Mouse (Mus musculus): ENCODE results near the gene Zfpl1.

The Zfpl1 gene

GRCm38 (mm10) chr19:6058966-6059365 is 25.8 kb downstream of the Zfpl1 start:
- CTCF ChIA-PET: no interaction called here

GRCm38 (mm10) chr19:6058513-6058912 is 26.2 kb downstream of the Zfpl1 start:
- CTCF ChIA-PET: no interaction called here

- CTCF ChIA-PET: interaction anchor here (2.3 kb wide), 1 partner anchor 10 kb away, joined by 11 read pairs; the partner anchor contains the start of gene Tm7sf2
These were observed 27.3 kb downstream of the Zfpl1 start, which contains the start of the genes Mrpl49 and Fau for GRCm38 (mm10) chr19:6057313-6058096. Gene Mrpl49, minus strand, starts transcription at chr19:6057785. Gene Fau, plus strand, starts transcription at chr19:6057844.

GRCm38 (mm10) chr19:6056696-6057095 is 28.1 kb downstream of the Zfpl1 start:
- CTCF ChIA-PET: interaction anchor here (0.7 to 2.3 kb wide), 2 partner anchors 11 to 96 kb away, joined by 3 to 11 read pairs; partner anchors contain the start of gene Tm7sf2

GRCm38 (mm10) chr19:6054296-6054695 is 30.5 kb downstream of the Zfpl1 start:
- CTCF ChIA-PET: no interaction called here

GRCm38 (mm10) chr19:6052516-6052915 is 32.2 kb downstream of the Zfpl1 start:
- CTCF ChIA-PET: interaction anchor here (0.6 kb wide), 1 partner anchor 12 kb away, joined by 5 read pairs; no protein-coding TSS in a partner anchor

- CTCF ChIA-PET: interaction anchor here (0.5 kb wide), 1 partner anchor 192 kb away, joined by 3 read pairs; the partner anchor contains the start of gene Atg2a
These were observed 35.9 kb downstream of the Zfpl1 start for GRCm38 (mm10) chr19:6048681-6049410.

GRCm38 (mm10) chr19:6047899-6048166 is 36.9 kb downstream of the Zfpl1 start:
- CTCF ChIA-PET: interaction anchor here (0.7 kb wide), 1 partner anchor 34 kb away, joined by 4 read pairs; no protein-coding TSS in a partner anchor

GRCm38 (mm10) chr19:6047154-6047898 is 37.4 kb downstream of the Zfpl1 start:
- CTCF ChIA-PET: interaction anchor here (0.7 to 1.5 kb wide), 2 partner anchors 21 to 34 kb away, joined by 3 to 4 read pairs; partner anchors contain the start of gene Tm7sf2

- CTCF ChIA-PET: interaction anchor here (0.6 to 1.5 kb wide), 5 partner anchors 22 to 558 kb away, joined by 3 to 12 read pairs (median 3); partner anchors contain the start of genes Capn1 and Tm7sf2
These were observed 38.2 kb downstream of the Zfpl1 start, which contains the start of gene Syvn1 for GRCm38 (mm10) chr19:6046294-6047153. Gene Syvn1, plus strand, starts transcription at chr19:6046576.

- CTCF ChIA-PET: interaction anchor here (0.6 to 1.5 kb wide), 4 partner anchors 22 to 557 kb away, joined by 3 to 12 read pairs (median 4); partner anchors contain the start of genes Capn1 and Tm7sf2
These were observed 39.1 kb downstream of the Zfpl1 start for GRCm38 (mm10) chr19:6045366-6046293.

- CTCF ChIA-PET: interaction anchor here (0.7 kb wide), 1 partner anchor 30 kb away, joined by 3 read pairs; no protein-coding TSS in a partner anchor
These were observed 40.7 kb downstream of the Zfpl1 start for GRCm38 (mm10) chr19:6044102-6044501.

- CTCF ChIA-PET: interaction anchor here (0.9 to 1.1 kb wide), 2 partner anchors 11 to 77 kb away, joined by 3 read pairs; no protein-coding TSS in a partner anchor
These were observed 42.5 kb downstream of the Zfpl1 start for GRCm38 (mm10) chr19:6042293-6042692.

- CTCF ChIA-PET: interaction anchor here (0.7 kb wide), 1 partner anchor 74 kb away, joined by 3 read pairs; no protein-coding TSS in a partner anchor
These were observed 44.8 kb downstream of the Zfpl1 start for GRCm38 (mm10) chr19:6040002-6040401.

- CTCF ChIA-PET: interaction anchor here (0.6 kb wide), 1 partner anchor 651 kb away, joined by 3 read pairs; no protein-coding TSS in a partner anchor
These were observed 46.4 kb downstream of the Zfpl1 start for GRCm38 (mm10) chr19:6038326-6038725.

GRCm38 (mm10) chr19:6037695-6038094 is 47.1 kb downstream of the Zfpl1 start:
- CTCF ChIA-PET: interaction anchor here (0.7 to 1.4 kb wide), 2 partner anchors 12 to 41 kb away, joined by 3 read pairs; no protein-coding TSS in a partner anchor

GRCm38 (mm10) chr19:6035966-6036585 is 48.7 kb downstream of the Zfpl1 start:
- CTCF ChIA-PET: no interaction called here

All from spleen, embryonic (tissue).